Mouse (Mus musculus) gastrocnemius, adult 18-20 months (tissue): ENCODE measurements around the gene Fanci. TPM values are rescaled to one million over a fixed set of nuclear protein-coding genes. Genes with fewer than 3 reads are reported as not detected.
A peak's percentile ranks its signal among the peaks of the same experiment; 100 is the strongest.

Experiments
- DNase-seq: peaks from one replicate; pipeline ENCODE4 v3.0.0; 2021; ENCODE audit warnings: low spot score
- total RNA-seq, 2 experiments: library from RNA; stranded (reverse); gene quantifications; 2 replicates each; pipeline ENCODE4 v1.2.3; 2021

Gene Fanci
- total RNA-seq, 2 experiments from 2014 or later, result not detected

DNA sequence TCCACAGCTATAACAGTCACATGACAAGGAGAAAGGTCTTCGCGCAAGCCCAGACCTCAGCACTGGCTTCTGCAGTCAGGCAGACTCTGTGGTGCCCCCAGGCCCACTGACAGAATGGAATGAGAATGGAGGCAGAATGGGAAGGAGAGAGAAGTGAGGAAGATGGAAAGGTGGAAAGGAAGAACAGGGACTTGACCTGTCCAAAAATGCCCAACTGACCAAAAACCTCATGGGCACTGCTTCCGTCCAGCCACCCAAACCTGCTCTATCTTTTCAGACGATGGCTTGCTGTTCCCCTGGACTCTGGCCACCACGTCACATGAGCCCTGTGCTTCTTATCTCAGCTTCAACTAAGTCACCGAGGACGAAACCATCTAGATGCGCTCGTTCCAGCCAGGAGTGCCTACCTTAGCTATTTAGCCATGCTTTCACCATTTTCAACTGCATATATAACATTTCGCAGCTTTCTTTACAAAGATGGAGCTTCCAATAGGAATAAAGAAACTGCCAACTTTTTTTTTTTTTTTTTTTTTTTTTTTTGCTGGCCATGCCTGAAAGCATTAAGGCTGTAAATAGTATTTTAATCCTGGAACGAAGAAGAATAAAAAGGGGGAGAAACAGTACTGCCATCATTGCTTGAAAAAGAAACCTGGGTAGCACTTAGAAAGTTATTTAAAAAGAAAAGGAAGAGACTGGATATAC is 71.8 kb downstream of the Fanci start:
- no peak for DNase-seq

DNA sequence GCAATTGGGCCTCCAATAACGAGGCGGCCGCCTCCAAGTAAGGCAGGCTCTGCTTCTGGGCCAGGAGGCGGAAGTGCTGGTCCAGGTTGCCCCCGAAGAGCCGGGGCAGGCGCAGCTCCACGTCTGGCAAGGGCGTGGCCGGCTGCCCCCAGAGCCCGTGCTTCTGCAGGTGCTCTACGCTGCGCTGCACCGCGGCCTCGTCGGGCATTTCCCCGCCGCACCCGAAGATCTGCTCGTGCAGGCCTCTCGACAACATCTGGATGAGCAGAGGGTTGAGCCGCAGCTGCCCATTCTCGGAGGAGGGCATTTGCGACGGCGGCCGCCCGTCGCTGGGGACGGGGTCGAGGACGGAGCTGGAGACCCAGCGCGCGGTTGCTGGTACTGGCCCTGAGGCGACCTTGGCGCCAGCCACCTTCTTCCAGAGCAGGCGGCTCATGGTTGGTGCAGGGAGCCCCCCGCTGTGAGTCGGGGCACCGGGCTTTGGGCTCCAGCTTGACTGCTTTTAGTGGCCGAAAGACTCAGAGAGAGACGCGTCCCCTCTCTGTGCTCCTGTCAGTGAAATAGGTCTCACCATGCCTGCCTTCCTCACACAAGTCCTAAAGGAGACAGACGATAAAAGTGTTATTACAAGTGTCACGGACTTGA is 73.2 kb downstream of the Fanci start:
- DNase-seq, result no peak

DNA sequence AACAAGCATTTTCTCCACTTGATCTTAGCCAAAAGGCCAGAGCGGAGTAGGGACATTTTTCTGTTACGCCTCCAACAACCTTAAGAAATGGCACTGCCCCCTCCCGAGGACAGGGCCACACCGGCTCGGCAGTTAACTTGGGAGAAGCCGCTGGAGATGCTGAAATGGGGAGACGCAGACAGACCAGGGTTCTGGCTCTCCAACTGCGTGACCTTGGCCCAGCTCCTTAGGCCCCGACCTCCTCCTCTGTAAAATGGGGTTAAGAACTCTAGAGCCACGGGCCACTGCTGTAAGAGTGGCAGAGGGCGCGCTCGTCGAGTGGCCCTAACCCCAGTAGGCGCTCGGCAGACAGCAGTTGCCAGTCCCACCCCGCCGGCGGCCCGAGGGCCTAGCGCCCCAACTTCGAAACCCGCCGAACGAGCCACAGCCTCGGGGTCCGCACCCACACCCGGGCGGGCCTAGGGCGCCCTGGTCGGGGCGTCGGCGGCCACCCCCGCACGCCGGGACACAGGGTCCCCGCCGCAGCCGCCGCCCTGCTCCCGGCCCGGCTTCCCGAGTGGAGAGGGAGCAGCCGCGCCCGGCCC is 73.8 kb downstream of the Fanci start:
- DNase-seq, result no peak

DNA sequence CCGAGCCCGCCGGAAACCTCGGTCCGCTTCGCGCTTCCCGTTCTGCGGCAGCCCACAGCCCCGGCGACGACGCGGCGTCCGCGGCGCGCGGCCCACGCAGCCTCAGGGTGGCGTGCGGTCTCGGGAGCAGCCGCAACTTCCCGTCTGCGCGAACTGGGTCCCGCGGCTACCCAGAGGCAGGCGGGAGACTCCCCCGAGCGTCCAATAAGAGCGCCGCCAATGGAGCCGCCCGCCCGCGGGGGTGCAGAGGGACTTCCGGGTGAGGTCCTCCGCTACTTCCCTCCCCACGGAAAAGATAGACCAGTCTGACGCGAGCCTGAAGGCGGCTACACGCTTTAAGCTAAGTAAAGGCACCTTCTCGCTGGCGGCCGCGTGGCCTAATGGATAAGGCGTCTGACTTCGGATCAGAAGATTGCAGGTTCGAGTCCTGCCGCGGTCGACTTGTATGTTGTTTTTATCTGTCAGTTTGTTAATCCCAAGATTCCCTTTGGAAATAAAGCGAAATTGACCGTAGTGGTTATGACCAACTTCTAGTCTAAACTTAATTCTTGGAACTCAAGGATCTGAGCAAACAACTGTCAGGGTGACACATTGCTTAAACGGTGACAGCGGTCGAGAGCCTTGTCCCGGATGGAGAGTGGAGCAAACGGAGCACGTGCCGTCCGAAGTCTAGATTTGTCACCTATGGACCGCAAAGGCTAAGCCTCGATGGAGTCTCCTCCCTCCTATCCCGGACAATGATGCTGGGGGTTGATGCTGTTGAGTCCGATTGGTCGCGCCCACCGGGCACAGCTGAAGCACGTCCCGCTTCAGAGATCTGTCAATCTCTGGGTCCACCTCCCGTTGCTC is 74.5 kb downstream of the Fanci start, which contains the start of gene Polg:
Gene Polg, minus strand, starts transcription at position 310 of the 849 bp plus-strand sequence.
- DNase-seq, result peak; percentile 99

DNA sequence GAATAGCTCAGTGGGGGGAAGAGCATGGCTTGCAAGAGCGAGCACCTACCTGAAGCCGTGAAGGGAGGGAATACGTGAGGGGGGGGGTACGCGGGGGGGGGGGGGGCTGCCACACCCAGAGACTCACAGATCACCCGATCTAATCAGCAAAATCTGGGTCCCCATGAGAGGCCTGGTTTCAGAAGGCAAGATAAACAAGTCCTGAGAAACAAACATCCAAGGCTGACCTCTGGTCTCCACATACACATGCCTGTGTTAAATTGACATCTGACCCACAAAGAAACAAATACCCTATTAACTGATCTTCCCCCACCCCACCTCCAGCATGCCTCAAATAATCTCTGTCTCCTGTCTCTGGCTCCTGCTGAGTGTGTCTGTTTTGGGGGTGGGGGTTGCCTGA is 76.2 kb downstream of the Fanci start:
- no peak for DNase-seq

DNA sequence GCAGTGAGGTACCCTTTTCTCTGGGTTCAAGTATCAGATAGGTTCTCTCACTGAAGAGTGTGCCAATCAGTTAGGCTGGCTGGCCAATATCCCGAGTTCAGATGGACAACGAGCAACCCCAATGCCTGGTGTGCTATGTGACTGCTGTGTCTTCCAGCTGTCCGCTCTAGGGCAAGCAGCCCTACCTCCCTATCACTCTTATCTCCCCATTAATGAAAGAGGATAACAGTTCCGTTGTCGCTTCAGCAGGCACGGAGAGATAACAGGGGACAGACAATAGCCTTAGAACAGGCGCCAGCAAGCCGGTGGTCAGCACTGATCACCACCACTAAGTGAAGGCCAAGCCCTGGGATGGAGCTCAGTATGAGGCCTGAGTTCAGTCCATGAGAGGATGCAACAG is 77.3 kb downstream of the Fanci start:
- DNase-seq, result no peak

DNA sequence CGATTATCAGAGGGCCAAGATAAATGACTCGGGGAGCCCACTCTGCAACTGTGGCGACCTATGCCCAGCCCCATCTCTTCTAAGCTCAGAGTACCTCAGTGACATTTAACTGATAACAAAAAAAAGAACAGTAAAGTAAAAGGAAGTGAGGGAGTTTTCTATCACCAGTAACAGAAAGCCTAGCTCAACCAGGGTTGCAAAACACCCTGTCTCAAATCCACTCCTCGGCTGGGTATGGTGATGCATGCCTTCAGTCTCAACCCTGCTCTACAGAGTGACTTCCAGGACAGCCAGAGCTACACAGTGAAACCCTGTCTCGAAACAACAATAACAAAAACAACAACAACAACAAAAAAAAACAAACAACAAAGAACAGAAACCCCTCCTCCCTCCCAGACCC is 78.0 kb downstream of the Fanci start:
- DNase-seq, result no peak

DNA sequence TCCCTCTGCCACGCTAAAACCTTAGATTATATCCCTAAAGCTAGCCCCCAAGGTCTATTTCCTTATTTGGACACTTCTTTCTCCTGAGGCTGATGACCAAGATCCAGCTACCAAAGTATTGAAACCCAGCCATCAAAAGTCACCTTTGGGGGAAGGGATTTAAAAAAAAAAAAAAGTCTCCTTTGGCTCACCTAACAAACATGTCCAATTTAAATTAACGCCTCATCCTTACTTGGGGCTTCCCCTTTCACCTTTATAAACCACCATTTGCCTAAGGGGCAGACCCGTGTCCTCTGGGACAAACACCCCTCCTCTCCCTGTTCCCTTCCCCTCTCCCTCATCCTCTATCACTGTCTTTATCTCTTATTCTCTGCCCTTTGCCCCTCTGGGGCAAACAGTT is 79.0 kb downstream of the Fanci start:
- DNase-seq, result no peak

DNA sequence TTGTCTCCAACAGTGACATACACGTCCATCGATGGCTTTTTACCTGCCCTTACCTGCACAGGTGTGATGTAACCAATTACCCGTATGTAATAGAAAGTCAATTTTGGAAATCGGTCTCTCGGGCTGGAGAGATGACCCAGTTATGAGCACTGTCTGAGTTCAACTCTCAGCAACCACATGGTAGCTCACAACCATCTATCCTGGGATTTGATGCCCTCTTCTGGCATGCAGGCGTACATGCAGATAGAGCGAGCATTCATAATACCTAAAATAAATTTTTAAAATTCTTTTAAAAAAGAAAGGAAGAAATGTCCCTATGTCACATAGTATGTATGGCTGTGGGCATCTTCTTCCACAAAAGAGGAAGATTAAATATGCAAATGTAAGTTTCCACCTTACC is 79.7 kb downstream of the Fanci start:
- DNase-seq, result no peak

DNA sequence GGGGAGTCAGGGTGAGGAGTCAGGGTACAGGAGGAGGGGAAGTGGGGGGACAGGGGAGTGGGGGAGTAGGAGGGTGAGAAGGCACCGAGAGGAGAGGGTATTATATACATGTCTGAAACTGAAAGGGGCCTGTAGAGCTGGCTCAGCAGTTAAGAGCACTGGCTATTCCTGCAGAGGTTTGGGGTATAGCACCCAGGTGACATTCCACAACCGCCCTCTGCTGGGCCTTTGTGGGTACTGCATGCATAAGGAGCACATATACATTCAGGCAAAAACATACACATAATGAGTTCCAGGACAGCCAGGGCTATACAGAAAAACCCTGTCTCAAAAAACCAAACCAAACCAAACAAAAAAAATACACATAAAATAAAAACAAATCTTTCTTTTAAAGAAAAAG is 81.1 kb downstream of the Fanci start:
- DNase-seq, result no peak

DNA sequence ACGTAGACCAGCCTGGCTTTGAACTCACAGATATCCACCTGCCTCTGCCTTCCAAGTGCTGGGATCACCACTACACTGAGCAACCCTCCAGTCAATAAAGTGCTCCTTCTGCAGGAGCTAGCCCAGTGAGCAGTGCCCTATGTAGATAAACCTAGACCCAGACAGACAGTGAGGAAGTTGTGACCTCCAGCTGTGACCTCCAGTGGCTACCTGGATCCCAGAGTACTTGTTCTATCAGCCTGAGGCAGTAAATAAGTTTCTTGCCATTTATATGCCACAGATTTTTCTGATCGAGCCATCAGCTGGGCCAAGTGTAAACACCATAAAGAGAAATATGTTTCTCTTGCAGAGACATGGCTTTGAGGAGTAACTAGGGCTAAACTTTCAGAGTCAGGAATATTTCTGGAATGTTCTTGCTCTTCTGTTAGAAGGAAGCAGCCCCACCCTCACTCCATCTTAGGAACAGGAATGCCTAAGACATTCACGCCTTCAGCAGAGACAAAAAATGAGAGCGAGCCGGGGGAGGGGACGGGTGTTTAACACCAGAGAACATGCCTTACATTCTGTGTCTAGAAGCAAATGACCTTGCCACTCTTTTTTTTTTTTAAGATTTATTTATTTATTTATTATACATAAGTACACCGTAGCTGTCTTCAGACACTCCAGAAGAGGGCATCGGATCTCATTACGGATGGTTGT is 81.9 kb downstream of the Fanci start:
- DNase-seq, result no peak

DNA sequence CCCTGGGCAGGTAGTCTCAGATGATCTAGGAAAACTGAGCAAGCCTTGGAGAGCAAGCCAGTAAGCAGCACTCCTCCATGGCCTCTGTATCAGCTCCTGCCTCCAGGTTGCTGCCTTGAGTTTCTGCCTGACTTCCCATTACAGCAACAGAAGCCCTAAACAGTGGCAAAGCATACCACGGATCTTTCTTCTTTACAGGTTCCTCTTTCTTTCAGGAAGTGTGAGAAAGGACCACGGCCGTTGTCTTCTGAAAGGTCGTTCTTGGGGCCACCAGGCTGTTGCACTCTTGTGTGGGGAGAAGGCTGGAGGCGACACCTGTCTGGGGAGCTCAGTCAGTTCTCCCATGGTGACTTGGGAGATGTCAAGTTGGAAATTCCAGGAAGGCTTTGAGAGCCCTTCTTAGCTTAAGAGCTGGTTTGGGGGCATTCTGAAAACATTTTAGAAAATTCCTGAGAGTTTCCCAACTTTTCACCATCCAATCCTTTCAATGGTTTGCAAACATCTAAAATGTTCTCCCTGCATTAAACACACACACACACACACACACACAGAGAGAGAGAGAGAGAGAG is 83.2 kb downstream of the Fanci start:
- no peak for DNase-seq

DNA sequence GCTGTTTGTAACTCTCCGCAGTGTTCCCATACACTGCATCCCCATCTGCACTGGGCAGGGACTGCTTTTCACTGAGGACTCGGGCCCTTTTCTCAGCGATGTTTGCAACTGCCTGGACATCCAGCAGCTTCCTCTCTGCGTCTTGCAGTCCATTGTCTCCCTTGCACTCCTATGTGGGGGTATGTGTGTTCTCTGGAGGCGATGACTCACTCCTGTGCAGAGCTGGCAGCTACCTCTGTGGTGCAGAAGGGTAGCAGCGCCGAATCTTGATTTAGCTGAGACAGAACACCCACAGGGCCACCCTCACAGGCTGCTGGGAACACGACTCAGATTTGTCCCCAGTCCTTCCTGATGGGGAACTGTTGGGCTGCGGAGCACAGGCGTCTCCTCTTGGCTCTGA is 94.8 kb downstream of the Fanci start:
- no peak for DNase-seq

DNA sequence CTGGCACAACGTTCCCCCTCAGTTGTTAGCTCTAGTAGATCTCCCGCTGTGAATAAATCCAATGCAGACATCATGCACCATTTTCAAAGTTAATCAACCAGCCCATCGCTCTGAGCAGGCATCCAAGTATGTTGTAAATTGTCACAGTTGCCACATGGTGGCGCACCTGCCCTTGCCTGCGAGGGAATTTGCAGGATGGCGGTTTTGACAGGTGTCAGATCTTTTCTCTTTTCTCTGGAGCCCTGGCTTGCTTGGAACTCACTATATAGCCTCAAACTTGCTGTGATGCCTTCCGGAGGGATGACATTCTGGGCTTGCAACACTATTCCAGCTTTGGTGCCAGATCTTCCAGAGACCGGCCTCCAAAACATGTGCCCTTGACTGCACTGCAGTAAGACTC is 102.2 kb downstream of the Fanci start:
- peak; percentile 28 for DNase-seq

DNA sequence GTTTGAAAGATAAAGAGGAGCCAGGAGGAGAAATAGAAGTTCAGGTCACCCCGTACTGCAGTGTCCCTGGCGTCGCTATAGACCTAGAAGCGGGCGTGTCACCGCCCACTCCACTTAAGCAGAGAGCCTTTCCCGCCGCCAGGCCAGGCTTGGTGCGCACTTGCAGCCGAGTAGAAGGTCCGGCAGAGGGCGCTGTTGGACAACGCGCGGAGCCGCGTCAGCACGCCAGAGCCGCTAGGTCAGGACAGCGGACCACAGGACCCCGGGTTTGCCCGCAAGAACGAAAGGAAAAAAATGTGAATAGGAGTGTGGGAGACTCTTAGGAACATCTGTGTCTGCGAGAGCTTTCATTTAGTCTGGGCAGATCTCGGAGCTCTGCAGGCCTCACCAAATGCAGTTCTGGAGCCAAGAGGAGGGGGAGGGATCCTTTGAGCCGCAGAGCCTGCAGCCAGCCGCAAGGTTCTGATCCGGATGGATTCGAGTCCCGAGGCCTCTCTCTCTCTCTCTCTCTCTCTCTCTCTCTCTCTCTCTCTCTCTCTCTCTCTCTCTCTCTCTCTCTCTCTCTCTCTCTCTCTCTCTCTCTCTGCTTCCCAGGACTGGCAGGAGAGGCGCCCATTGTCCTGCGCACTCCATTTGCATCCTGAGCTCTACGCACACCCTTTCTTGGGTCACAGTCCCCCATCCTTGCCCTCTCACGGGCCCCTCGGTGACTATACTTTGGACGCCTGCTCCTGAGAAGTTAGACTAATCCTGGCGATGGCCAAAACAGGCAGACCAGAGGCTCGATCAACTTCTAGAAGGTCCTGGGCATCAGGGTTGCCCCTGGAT is 104.5 kb downstream of the Fanci start:
- peak; percentile 83 for DNase-seq

DNA sequence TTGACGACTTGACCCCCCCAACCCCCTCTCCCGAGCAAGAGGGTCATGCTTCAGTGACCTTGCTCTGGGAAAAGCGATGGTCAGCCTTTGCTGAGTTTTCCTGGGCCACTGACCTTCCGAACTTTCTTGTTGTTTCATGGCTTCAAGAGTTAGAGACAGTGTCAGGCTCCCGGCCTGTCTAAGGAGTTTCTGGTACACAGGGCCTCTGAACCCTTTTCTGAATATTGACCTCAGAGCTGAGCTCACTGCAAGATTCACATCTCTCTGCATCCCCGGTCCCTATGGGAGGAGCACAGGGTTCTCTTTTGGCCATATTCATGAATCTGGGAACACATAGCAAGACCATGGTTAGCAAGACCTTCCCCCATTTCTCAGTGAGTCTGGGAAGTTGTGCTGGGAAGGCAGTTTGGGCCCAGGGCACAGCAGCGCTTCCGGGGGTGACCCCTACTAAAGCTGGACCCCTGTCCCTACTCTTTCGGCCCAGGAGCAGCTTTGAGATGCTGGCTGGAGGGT is 105.1 kb downstream of the Fanci start:
- DNase-seq, result no peak

DNA sequence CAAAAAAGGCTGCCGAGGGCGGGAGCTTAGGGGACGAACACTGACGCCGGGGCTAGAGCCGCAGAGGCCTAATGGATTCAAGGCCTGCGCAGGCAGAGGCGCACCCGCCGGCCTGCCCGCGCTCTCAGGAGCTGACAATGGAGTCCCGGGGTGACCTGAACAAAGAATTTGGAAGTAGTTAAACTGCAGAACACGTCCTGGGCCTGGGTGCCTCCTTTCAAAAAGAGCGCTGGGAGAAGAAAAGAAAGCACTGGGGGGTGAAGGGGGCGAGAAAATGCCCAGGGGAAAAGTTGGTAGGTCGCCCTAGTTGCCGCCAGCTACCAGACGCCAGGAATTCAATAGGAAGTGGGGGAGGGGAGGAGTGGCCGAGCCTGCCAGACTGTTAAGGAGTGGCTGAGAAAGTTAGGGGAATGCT is 106.0 kb downstream of the Fanci start:
- DNase-seq, result no peak

DNA sequence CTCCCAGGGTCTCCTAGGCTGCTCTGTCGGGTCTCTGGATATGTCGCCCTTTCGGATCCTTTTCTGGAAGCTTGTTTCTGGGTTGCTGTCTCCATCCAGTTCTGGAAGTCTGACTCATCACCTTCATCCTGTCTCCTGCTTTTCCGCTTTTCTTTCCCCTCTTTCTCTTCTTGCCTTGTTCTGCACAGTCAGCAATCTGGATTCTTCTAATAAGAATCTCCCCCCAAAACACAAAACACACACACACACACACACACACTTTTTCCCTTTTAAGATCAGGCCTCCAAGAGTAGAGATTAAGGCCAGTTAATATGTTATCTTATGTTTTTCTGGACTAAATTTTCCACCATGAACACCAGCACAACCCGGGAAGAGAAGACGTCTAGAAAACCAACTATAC is 106.6 kb downstream of the Fanci start:
- no peak for DNase-seq

DNA sequence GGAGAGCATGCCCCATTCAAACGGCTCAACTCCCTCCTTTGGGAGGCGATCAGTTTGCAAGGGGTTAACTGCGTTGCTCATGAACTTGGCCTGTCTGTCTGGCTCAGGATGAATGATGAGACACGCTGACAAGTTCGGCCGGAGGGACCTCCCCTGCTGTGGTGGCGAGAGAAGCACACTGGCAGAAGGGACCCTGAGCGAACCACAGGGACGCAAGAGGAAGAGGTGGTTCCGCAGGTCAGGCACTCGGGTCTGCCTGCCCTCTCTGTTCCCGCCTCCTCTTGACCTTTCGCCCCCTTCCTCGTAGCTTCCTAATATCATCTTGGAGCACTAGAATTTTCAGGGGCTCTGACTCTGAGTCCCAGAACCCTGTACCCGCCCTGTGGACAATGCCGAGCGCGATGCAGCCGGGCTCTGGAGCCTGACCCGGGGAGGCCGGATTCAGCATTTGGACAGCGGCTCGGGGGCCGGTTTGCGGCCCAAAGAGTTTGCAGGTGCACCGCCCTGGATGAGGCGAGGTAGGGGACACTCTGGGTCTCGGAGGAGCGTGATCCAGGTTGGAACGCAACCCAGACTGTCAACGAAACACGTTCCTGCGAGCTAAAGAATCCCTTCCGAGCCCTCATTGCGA is 107.4 kb downstream of the Fanci start:
- DNase-seq, result no peak
